Mouse (Mus musculus) left cerebral cortex, adult 6 months (tissue): ENCODE measurements around the gene A1cf. TPM values are rescaled to one million over a fixed set of nuclear protein-coding genes. Genes with fewer than 3 reads are reported as not detected.

ENCODE experiments used
- long read RNA-seq, 2 experiments: library from polyadenylated mRNA; unstranded; transcript quantifications; one replicate each; pipeline ENCODE4 v2.0.0; 2019 to 2020
- polyA plus RNA-seq: library from polyadenylated mRNA; unstranded; fragments of <200 nt; fragmentation: Nextera tagmentation; gene quantifications from 2 replicates; pipeline ENCODE4 v1.2.3, GENCODE M21; 2021

A1cf gene
- not detected in 2 replicates for polyA plus RNA-seq
- long read RNA-seq, experiment 1 = 0 reads
- long read RNA-seq, experiment 2 = 0 reads

DNA sequence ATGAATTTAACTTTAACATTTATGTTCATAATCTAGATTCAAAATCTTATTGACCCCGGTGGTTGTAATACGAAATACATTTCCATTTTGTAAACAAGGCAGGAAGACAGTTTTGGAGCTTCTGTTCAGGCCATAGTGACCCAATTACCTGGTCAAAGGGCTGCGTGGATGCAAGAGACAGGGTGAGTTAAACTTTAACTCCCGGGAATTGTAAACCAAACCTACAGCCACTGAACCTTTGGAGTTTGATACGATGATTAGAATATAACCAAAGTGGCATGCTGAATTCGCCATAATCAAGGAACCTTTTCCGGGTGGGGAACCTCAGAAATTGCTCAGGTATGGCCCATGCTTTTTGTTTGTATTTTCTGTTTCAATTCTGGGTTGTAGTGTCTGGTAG lies at the start of gene A1cf:
Gene A1cf, plus strand, starts transcription at position 244 of the 400 bp plus-strand sequence.

Other genes with a start within 250 kb of the A1cf start
- 1.4 and 2.4 TPM in 2 replicates for gene Prkg1, start 103.7 kb upstream of the A1cf start, polyA plus RNA-seq
- 0.80 and 0.98 TPM in 2 replicates for gene Asah2, start 239.4 kb downstream of the A1cf start, polyA plus RNA-seq